Mouse (Mus musculus): Measurements from ENCODE around the gene Rp2.

- TF ChIP-seq GATA1 (IDR thresholded peaks at IDR 0.05; ENCODE audit: borderline replicate concordance, low read length), result no peak
- TF ChIP-seq FLI1 (IDR thresholded peaks at IDR 0.05; ENCODE audit: low read length), result no peak
Observed at GRCm38 (mm10) chrX:20425140-20425838, 61.0 kb downstream of the Rp2 start, which contains the start of gene Jade3.

Measured in megakaryocyte, embryonic 14.5 days (primary cell).